Mouse (Mus musculus) olfactory bulb, adult 2 months (tissue): ENCODE results near the gene Hexim1. TPM values are rescaled to one million over a fixed set of nuclear protein-coding genes. Genes with fewer than 3 reads are reported as not detected.

ENCODE experiments used
- H3K27ac ChIP-seq: fragments of 200-500 bp; 2 replicates; pipeline ENCODE4 v1.5.1; 2012; ENCODE audit warnings: low read depth, low read length; ENCODE audit not compliant: insufficient read depth
- H3K4me1 ChIP-seq: fragments of 200-500 bp; 2 replicates; pipeline ENCODE4 v1.6.1; 2012; ENCODE audit warnings: low read length; ENCODE audit not compliant: control insufficient read depth, insufficient read depth
- H3K4me3 ChIP-seq: fragments of 200-500 bp; 2 replicates; pipeline ENCODE4 v1.5.1; 2012; ENCODE audit warnings: mild to moderate bottlenecking, low read depth, low read length, moderate library complexity; ENCODE audit not compliant: insufficient read depth
- CTCF ChIP-seq: fragments of 200-500 bp; IDR thresholded peaks from 2 replicates; pipeline ENCODE4 v1.5.1; 2012; ENCODE audit warnings: low read depth, mild to moderate bottlenecking, low read length, moderate library complexity; ENCODE audit not compliant: insufficient read depth
- POLR2A ChIP-seq: fragments of 200-500 bp; IDR thresholded peaks from 2 replicates; pipeline ENCODE4 v1.6.1; 2012; ENCODE audit warnings: mild to moderate bottlenecking, low read depth, low read length, moderate library complexity; ENCODE audit not compliant: insufficient read depth
- WGBS: fragments of 180-500 bp; shearing (Covaris S2); methylation state at CpG from one replicate; pipeline ENCODE4 v1.1.7; 2018; 5-methylcytosine and 5-hydroxymethylcytosine counted together
- polyA plus RNA-seq: library from polyadenylated mRNA; stranded (reverse); fragments of >200 nt; gene quantifications from 2 replicates; pipeline ENCODE4 v1.2.4, GENCODE M21; 2012; ENCODE audit warnings: low replicate concordance; ENCODE audit not compliant: missing spikeins, insufficient read depth, insufficient read length

The Hexim1 gene
- polyA plus RNA-seq, 1 experiment, result not detected

DNA sequence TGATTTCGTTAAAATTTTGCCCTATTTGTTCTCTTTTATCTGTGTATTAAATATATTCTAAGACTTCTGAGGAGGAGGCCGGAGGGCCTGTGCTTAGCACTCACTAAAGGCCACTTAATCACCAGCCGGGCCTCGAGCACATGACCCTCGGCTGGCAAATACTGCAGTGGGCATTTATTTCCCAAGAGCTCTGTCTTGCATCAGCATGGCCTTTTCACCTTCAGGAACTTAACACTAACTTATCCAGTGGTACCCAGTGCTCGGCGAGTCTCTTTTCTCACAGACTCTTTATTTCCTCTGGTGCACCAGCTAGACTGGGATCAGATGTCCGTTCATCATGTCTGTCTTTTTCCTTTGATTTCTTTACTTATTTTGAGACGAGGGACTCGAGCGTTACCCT lies 44.7 kb downstream of the Hexim1 start:
- WGBS, result 93% methylated on average over 11 of the region's 11 CpGs
- Histone ChIP-seq H3K4me1 (peaks cover 10% of the 10 kb centered on the region), H3K4me3 (no peak overlapping the region), H3K27ac (no peak overlapping the region)
- TF ChIP-seq POLR2A (no peak), CTCF (no peak)

- WGBS, result 84% methylated on average over 7 of the region's 7 CpGs
- no peak overlapping the region for H3K4me3 ChIP-seq
- no peak overlapping the region for H3K27ac ChIP-seq
- TF ChIP-seq POLR2A (no peak), CTCF (no peak)
- peaks cover 10% of the 10 kb centered on the region for H3K4me1 ChIP-seq
These were observed 45.4 kb downstream of the Hexim1 start for GRCm38 (mm10) chr11:103161449-103161848.

DNA sequence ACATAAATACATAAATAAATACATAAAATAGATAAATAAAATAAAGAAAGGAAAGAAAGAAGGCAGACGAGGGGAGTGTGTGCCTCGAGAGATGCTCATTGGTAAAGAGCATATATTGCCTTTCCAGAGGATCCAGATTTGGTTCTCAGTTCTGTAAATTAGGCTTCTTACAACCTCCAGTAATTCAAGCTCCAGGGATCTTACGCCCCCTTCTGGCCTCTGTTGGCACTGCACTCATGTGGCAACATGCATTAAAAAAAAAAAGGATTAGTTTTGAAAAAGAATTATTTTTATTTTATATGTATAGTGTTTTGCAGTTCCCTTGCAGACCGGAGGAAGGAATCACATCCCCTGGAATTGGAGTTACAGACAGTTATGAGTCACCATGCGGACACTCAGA lies 46.1 kb downstream of the Hexim1 start:
- Histone ChIP-seq H3K4me3 (no peak overlapping the region), H3K27ac (no peak overlapping the region), H3K4me1 (peaks cover 10% of the 10 kb centered on the region)
- no peak for TF ChIP-seq CTCF
- no peak for TF ChIP-seq POLR2A
- WGBS, result 91% methylated on average over 5 of the region's 5 CpGs

DNA sequence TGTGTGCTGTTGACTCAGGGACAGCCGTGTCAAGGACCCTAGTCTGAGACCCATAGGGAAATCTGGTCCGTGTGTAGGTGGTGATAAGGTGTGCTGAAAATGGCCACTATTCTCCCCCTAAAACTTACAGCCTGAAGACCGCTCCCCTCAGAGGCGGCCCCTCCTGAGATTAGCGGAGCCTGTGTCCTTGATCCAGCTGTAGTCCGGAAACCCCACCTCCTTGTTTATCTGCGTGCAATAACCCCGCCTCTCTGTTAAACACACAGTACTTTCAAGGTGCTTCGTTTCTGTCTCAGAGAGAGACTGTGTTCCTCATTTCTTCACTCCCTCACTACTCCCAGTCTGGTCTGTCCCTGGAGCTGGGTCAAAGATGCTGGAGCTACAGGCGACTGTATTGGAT lies 48.4 kb downstream of the Hexim1 start:
- TF ChIP-seq CTCF, result no peak
- TF ChIP-seq POLR2A, result no peak
- H3K4me1 ChIP-seq, result peaks cover 3% of the 10 kb centered on the region; the same call in 1 of the 2 replicates
- WGBS, result 43% methylated on average over 10 of the region's 10 CpGs
- H3K4me3 ChIP-seq, result no peak overlapping the region
- H3K27ac ChIP-seq, result no peak overlapping the region

DNA sequence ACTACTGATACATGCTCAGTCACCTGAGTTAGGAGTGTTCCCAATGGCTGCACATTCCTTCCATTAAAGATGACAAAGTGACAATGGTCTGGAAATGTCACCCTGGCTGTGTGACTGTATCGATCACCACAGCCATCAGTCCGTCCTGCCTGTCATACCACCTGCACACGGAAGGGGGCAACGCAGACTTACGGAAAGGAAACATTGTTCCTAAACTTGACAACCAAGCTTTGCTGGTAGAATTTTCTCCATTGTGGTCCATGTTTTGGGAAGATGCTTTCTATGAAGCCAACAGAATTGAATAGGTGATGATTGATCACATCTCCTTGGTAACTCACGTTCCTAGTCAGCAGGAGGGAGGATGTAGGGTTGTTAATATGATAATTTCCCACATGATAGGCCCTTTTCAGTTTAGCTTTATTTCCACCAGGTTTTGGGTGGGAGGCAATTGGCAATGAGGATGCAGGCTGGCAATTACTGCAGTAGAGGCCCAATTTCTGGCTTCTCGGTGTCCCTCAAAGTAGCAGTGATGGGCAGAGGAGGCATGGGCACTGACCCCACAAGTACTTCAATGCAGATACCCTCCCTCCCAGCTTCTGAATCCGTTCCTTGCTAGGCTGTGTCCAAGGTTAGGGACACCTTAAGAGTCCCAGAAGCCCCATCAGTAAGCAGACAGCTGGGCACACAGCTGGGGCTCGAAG lies 52.8 kb downstream of the Hexim1 start:
- Histone ChIP-seq H3K27ac (no peak overlapping the region), H3K4me3 (no peak overlapping the region), H3K4me1 (peaks cover 19% of the 10 kb centered on the region)
- TF ChIP-seq CTCF (peak; percentile 59; the same call in 1 of the 2 replicates), POLR2A (no peak)
- 26% methylated on average over 9 of the region's 9 CpGs for WGBS

Other genes with a start within 250 kb of the Hexim1 start
- 433 TPM in 1 of 2 replicates, not detected in the other for gene Eftud2, start 235.2 kb upstream of the Hexim1 start, polyA plus RNA-seq
- not detected in 2 replicates for gene Ccdc103, start 235.0 kb upstream of the Hexim1 start, polyA plus RNA-seq
- not detected in 2 replicates for gene Fam187a, start 231.1 kb upstream of the Hexim1 start, polyA plus RNA-seq
- not detected in 2 replicates for gene Gfap, start 215.3 kb upstream of the Hexim1 start, polyA plus RNA-seq
- not detected in 2 replicates for gene Kif18b, start 191.1 kb upstream of the Hexim1 start, polyA plus RNA-seq
- not detected in 2 replicates for gene C1ql1, start 169.5 kb upstream of the Hexim1 start, polyA plus RNA-seq
- gene Nmt1, start 88.0 kb upstream of the Hexim1 start, polyA plus RNA-seq, result 557 TPM in 1 of 2 replicates, not detected in the other
- gene Dcakd, start 87.9 kb upstream of the Hexim1 start, polyA plus RNA-seq, result not detected in 2 replicates
- not detected in 2 replicates for gene Plcd3, start 14.6 kb upstream of the Hexim1 start, polyA plus RNA-seq
- gene Acbd4, start 14.5 kb upstream of the Hexim1 start, polyA plus RNA-seq, result not detected in 2 replicates
- not detected in 2 replicates for gene Hexim2, start 16.2 kb downstream of the Hexim1 start, polyA plus RNA-seq
- gene Fmnl1, start 54.9 kb downstream of the Hexim1 start, polyA plus RNA-seq, result 142 TPM in 1 of 2 replicates, not detected in the other
- not detected in 2 replicates for gene 1700023F06Rik, start 92.3 kb downstream of the Hexim1 start, polyA plus RNA-seq
- not detected in 2 replicates for gene Spata32, start 102.2 kb downstream of the Hexim1 start, polyA plus RNA-seq
- not detected in 2 replicates for gene Map3k14, start 151.2 kb downstream of the Hexim1 start, polyA plus RNA-seq
- gene Arhgap27, start 247.5 kb downstream of the Hexim1 start, polyA plus RNA-seq, result not detected in 2 replicates